Mouse (Mus musculus) liver, adult 2 months (tissue): ENCODE results near the gene Zc3hc1.

ENCODE experiments used
- CTCF ChIP-seq: fragments of 200-500 bp; IDR thresholded peaks from 2 replicates; pipeline ENCODE4 v1.5.1; 2011; ENCODE audit warnings: low read depth, low read length, control low read depth
- POLR2A ChIP-seq: fragments of 200-500 bp; IDR thresholded peaks from 2 replicates; pipeline ENCODE4 v1.6.1; 2011; ENCODE audit warnings: low read length, control low read depth; ENCODE audit not compliant: insufficient read depth; ENCODE audit errors: extremely low read depth

- TF ChIP-seq POLR2A (no peak), CTCF (no peak)
Observed at GRCm38 (mm10) chr6:30375791-30376190, 15.0 kb downstream of the Zc3hc1 start.
